Mouse (Mus musculus) kidney, embryonic 16.5 days (tissue): Measurements from ENCODE around the gene Tcf19. TPM values are rescaled to one million over a fixed set of nuclear protein-coding genes. Genes with fewer than 3 reads are reported as not detected.
"Not testable (repeated sequence)": the region's sequence is repeated elsewhere in the genome, so short reads cannot be mapped to it uniquely, and the experiment has no call there.

Source experiments
- ATAC-seq: fragments of 200-750 bp; cut with Nextera tagmentation; 2 replicates; pipeline ENCODE4 v1.8.0; 2017; ENCODE audit warnings: moderate TSS enrichment; ENCODE audit not compliant: low FRiP score, low TSS enrichment
- H3K27ac ChIP-seq: fragments of 300-500 bp; sonication (generic); 2 replicates; pipeline ENCODE4 v1.5.1; 2014; ENCODE audit warnings: low read length
- H3K27me3 ChIP-seq: fragments of 300-500 bp; sonication (generic); 2 replicates; pipeline ENCODE4 v1.6.1; 2014; ENCODE audit warnings: low read length, control low read depth, mixed read lengths; ENCODE audit not compliant: insufficient read depth
- H3K36me3 ChIP-seq: fragments of 300-500 bp; sonication (generic); 2 replicates; pipeline ENCODE4 v1.6.1; 2014; ENCODE audit warnings: low read length, control low read depth, mixed read lengths; ENCODE audit not compliant: insufficient read depth
- H3K4me1 ChIP-seq: fragments of 300-500 bp; sonication (generic); 2 replicates; pipeline ENCODE4 v1.6.1; 2014; ENCODE audit warnings: low read length, control low read depth, mixed read lengths; ENCODE audit not compliant: insufficient read depth
- H3K4me2 ChIP-seq: fragments of 300-500 bp; sonication (generic); replicated peaks from 2 replicates; pipeline ENCODE4 v1.6.1; 2014; ENCODE audit warnings: low read depth, low read length
- H3K4me3 ChIP-seq: fragments of 300-500 bp; sonication (generic); 2 replicates; pipeline ENCODE4 v1.5.1; 2014; ENCODE audit warnings: mild to moderate bottlenecking, low read length
- H3K9ac ChIP-seq: fragments of 300-500 bp; sonication (generic); replicated peaks from 2 replicates; pipeline ENCODE4 v1.6.1; 2014; ENCODE audit warnings: low read length
- H3K9me3 ChIP-seq: fragments of 300-500 bp; sonication (generic); 2 replicates; pipeline ENCODE4 v1.6.1; 2016; ENCODE audit warnings: low read length, control low read depth
- WGBS: fragments of 180-500 bp; shearing (Covaris S2); extraction: QIAGEN DNeasy Blood & Tissue Kit; methylation state at CpG from one replicate; pipeline ENCODE4 v1.1.7; 2014; 5-methylcytosine and 5-hydroxymethylcytosine counted together
- polyA plus RNA-seq: library from polyadenylated mRNA; unstranded; fragments of >200 nt; fragmentation: Nextera tagmentation; extraction: Ambion mirVana; gene quantifications from 2 replicates; pipeline ENCODE4 v1.2.1, GENCODE M21; 2015

Tcf19 gene
- polyA plus RNA-seq, 1 experiment from 2014 or later: 72.9 TPM

DNA sequence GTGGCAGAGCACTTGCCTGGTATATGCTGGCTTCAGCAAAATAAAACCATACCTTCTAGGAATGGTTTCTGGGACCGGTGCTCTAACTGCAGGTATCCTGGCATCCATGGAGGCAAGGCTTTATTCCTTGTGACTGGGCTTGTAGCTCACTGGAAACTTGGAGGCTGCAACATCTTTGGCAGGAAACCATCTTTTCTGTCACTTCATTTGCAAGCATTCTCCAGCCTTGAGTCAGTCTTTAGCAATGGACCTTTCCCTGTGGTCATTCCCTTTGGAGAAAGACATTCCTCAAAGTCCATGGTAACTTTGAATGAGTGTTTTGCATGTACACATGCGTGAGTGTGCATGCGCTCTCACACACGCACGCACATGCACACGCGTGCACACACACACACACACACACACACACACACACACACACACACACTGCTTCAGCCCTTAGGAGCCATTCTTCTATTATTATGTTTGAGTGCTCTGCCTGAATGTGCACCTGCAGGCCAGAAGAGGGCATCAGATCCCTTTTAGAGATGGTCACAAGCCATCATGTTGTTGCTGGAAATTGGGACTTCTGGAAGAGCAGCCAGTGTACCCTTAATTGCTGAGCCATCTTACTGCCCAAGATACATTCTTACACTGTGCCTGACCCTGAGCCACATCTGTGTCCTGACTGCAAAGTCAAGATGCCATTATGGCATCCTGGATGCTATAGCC is 3.6 kb downstream of the Tcf19 start:
- no peaks in the 10 kb centered on the region for H3K9me3 ChIP-seq
- H3K27ac ChIP-seq: no peak overlapping the region
- H3K36me3 ChIP-seq: peaks cover 6% of the 10 kb centered on the region
- ATAC-seq: no peak
- H3K9ac ChIP-seq: no peak overlapping the region
- no peak overlapping the region for H3K4me3 ChIP-seq
- WGBS: 98% methylated on average over 7 of the region's 7 CpGs
- peaks cover 26% of the 10 kb centered on the region for H3K4me1 ChIP-seq
- no peak overlapping the region for H3K4me2 ChIP-seq
- H3K27me3 ChIP-seq: peaks cover 4% of the 10 kb centered on the region; the same call in 1 of the 2 replicates

- H3K4me1 ChIP-seq: peaks cover 3% of the 10 kb centered on the region
- ATAC-seq: no peak
- H3K27ac ChIP-seq: no peak overlapping the region
- H3K9me3 ChIP-seq: no peaks in the 10 kb centered on the region
- H3K4me3 ChIP-seq: no peak overlapping the region
- no peak overlapping the region for H3K4me2 ChIP-seq
- peaks cover 6% of the 10 kb centered on the region for H3K36me3 ChIP-seq
- H3K27me3 ChIP-seq: peaks cover 17% of the 10 kb centered on the region
- WGBS: 22% methylated on average over 8 of the region's 8 CpGs
- no peak overlapping the region for H3K9ac ChIP-seq
Measured at GRCm38 (mm10) chr17:35509284-35509683, 7.3 kb downstream of the Tcf19 start.

GRCm38 (mm10) chr17:35508279-35508678 is 8.3 kb downstream of the Tcf19 start:
- peaks cover 17% of the 10 kb centered on the region for H3K27me3 ChIP-seq
- not testable (repeated sequence) for H3K9ac ChIP-seq, H3K9me3 ChIP-seq, H3K4me2 ChIP-seq, H3K4me3 ChIP-seq, ATAC-seq, H3K4me1 ChIP-seq, H3K27ac ChIP-seq, H3K36me3 ChIP-seq
- WGBS: 69% methylated on average over 5 of the region's 5 CpGs

- H3K9me3 ChIP-seq: no peaks in the 10 kb centered on the region
- peaks cover 2% of the 10 kb centered on the region for H3K36me3 ChIP-seq
- H3K4me2 ChIP-seq: no peak overlapping the region
- no peak overlapping the region for H3K4me3 ChIP-seq
- H3K9ac ChIP-seq: no peak overlapping the region
- 28% methylated on average over 13 of the region's 13 CpGs for WGBS
- H3K27ac ChIP-seq: no peak overlapping the region
- ATAC-seq: no peak
- H3K27me3 ChIP-seq: peaks cover 17% of the 10 kb centered on the region
- H3K4me1 ChIP-seq: no peaks in the 10 kb centered on the region
Measured at GRCm38 (mm10) chr17:35507556-35508260, 8.9 kb downstream of the Tcf19 start.

- 20% methylated on average over 10 of the region's 10 CpGs for WGBS
- no peaks in the 10 kb centered on the region for H3K4me1 ChIP-seq
- no peaks in the 10 kb centered on the region for H3K9me3 ChIP-seq
- peaks cover 17% of the 10 kb centered on the region for H3K27me3 ChIP-seq
- no peak overlapping the region for H3K9ac ChIP-seq
- no peak for ATAC-seq
- H3K36me3 ChIP-seq: no peaks in the 10 kb centered on the region
- no peak overlapping the region for H3K27ac ChIP-seq
- H3K4me2 ChIP-seq: no peak overlapping the region
- no peak overlapping the region for H3K4me3 ChIP-seq
Measured at GRCm38 (mm10) chr17:35506881-35507280, 9.7 kb downstream of the Tcf19 start.

DNA sequence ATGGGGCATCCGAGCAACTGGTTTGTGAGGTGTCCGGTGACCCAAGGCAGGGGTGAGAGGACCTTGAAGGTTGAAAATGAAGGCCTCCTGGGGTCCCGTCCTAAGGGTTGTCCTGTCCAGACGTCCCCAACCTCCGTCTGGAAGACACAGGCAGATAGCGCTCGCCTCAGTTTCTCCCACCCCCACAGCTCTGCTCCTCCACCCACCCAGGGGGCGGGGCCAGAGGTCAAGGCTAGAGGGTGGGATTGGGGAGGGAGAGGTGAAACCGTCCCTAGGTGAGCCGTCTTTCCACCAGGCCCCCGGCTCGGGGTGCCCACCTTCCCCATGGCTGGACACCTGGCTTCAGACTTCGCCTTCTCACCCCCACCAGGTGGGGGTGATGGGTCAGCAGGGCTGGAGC is 10.8 kb downstream of the Tcf19 start, which contains the start of gene Pou5f1:
Gene Pou5f1 (plus strand): TSS at position 243 of the 400 bp plus-strand sequence.
- no peaks in the 10 kb centered on the region for H3K36me3 ChIP-seq
- no peak within 1 kb of the TSS for H3K27ac ChIP-seq
- H3K9me3 ChIP-seq: no peaks in the 10 kb centered on the region
- no peak within 1 kb of the TSS for H3K9ac ChIP-seq
- H3K4me2 ChIP-seq: no peak within 1 kb of the TSS
- H3K4me1 ChIP-seq: no peaks in the 10 kb centered on the region
- H3K27me3 ChIP-seq: peaks cover 17% of the 10 kb centered on the region
- ATAC-seq: no peak
- 46% methylated on average over 11 of the region's 13 CpGs for WGBS
- no peak within 1 kb of the TSS for H3K4me3 ChIP-seq

GRCm38 (mm10) chr17:35504628-35505481 is 11.8 kb downstream of the Tcf19 start:
- H3K9ac ChIP-seq: no peak overlapping the region
- ATAC-seq: no peak

DNA sequence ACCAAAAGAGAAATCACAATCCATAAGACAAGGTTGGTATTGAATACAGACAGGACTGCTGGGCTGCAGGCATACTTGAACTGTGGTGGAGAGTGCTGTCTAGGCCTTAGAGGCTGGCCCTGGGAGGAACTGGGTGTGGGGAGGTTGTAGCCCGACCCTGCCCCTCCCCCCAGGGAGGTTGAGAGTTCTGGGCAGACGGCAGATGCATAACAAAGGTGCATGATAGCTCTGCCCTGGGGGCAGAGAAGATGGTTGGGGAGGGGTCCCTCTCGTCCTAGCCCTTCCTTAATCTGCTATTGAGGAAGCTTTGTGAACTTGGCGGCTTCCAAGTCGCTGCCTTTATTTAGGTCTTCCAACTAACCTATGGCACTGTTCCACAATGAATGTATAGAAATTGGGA is 12.8 kb downstream of the Tcf19 start:
- Histone ChIP-seq H3K27me3 (peaks cover 14% of the 10 kb centered on the region), H3K36me3 (no peaks in the 10 kb centered on the region), H3K9ac (no peak overlapping the region), H3K9me3 (no peaks in the 10 kb centered on the region), H3K4me2 (no peak overlapping the region), H3K4me3 (no peak overlapping the region), H3K4me1 (no peaks in the 10 kb centered on the region), H3K27ac (no peak overlapping the region)
- 34% methylated on average over 5 of the region's 5 CpGs for WGBS
- ATAC-seq: no peak

More at GRCm38 (mm10) chr17:35504628-35505481, 11.8 kb downstream of the Tcf19 start:
- no peaks in the 10 kb centered on the region for H3K36me3 ChIP-seq
- H3K27me3 ChIP-seq: peaks cover 17% of the 10 kb centered on the region
- no peaks in the 10 kb centered on the region for H3K4me1 ChIP-seq
- WGBS: 27% methylated on average over 8 of the region's 8 CpGs
- no peak overlapping the region for H3K27ac ChIP-seq
- no peaks in the 10 kb centered on the region for H3K9me3 ChIP-seq
- no peak overlapping the region for H3K4me3 ChIP-seq
- H3K4me2 ChIP-seq: no peak overlapping the region

DNA sequence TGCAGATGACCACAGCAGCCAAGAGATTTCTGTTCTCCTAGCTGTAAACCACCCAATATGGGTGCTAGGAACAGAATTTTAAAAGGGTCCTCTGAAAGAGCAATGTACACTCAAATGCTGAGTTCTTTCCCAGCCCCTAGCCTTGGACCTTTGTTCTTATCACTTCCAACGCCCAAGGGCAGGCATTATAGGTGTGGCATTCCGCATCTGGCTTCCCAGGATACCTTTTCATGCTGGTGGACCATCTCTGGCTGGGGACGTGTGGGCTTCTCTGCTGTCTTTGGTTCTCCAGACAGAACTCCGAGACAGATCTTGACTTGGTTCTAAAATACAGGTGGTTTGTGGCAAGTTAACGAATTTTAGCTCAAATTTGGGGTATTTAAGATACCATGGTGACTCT is 13.9 kb downstream of the Tcf19 start:
- no peaks in the 10 kb centered on the region for H3K4me1 ChIP-seq
- no peak overlapping the region for H3K27ac ChIP-seq
- peaks cover 14% of the 10 kb centered on the region for H3K27me3 ChIP-seq
- no peaks in the 10 kb centered on the region for H3K36me3 ChIP-seq
- H3K9ac ChIP-seq: no peak overlapping the region
- 66% methylated on average over 5 of the region's 5 CpGs for WGBS
- no peak overlapping the region for H3K4me3 ChIP-seq
- H3K4me2 ChIP-seq: no peak overlapping the region
- H3K9me3 ChIP-seq: no peaks in the 10 kb centered on the region
- ATAC-seq: no peak
